Mouse (Mus musculus) T-cell, adult 66 days (primary cell): ENCODE data around the gene Xlr5a. TPM values are rescaled to one million over a fixed set of nuclear protein-coding genes. Genes with fewer than 3 reads are reported as not detected.

ENCODE experiments used
- total RNA-seq, 2 experiments: library from RNA; stranded (reverse); gene quantifications; 3 replicates in 1 of 2; 4 replicates in 1 of 2; pipeline ENCODE4 v1.2.4; 2023

Gene Xlr5a
- not detected for total RNA-seq

GRCm38 (mm10) chrX:73292876-73293275 is at the start of gene Xlr5a, which contains the start of gene Xlr5c:
TSS of gene Xlr5a (minus strand) at chrX:73292976.
TSS of gene Xlr5c (minus strand) at chrX:73292976.

DNA sequence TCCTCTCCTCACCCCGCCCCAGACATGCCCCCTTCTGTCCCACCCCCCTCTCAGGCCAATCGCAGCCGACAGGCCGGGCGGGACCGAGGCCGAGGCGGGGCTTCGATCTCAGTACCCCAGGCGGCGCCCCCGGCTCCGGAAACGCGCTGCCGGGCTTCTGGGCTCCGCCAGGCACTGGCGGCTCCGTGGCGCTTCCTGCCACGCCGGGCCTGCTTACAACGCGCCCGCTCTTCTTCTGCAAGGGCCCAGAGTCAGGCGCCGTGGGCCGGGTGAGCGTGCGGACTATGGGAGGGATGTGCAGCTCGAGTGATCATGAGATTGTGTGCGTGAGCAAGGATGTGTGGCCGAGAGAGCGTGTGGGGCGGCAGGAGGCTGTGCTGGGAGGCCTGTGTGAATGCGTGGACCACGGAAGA is 49.7 kb upstream of the Xlr5a start, which contains the start of gene Zfp275:
Gene Zfp275 (plus strand): TSS at position 139 of the 413 bp plus-strand sequence.

DNA sequence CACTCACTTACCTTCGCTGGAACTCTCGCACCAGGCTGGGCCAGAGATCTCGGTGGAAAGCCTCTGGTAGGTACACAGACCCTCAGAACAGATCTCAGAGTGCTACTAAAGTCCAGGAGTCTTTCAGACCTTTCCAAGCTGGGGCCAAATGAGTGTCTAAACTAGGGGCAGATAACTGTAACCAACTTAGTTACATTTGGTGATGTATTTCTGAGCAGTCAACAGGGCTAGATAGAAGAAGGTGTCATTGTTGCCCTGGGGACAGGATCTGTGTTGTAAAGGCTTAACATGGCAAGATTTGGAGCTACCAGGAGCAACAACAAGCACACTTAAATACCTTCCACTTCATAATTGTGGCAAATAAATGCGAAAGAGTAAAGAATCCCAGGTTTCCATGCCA is 44.0 kb upstream of the Xlr5a start, which contains the start of gene Gm45015:
Gene Gm45015 (minus strand): TSS at position 101 of the 400 bp plus-strand sequence.

GRCm38 (mm10) chrX:73265270-73265669 is 27.5 kb downstream of the Xlr5a start, which contains the start of gene Xlr3c:
TSS of gene Xlr3c (minus strand) at chrX:73265390.

DNA sequence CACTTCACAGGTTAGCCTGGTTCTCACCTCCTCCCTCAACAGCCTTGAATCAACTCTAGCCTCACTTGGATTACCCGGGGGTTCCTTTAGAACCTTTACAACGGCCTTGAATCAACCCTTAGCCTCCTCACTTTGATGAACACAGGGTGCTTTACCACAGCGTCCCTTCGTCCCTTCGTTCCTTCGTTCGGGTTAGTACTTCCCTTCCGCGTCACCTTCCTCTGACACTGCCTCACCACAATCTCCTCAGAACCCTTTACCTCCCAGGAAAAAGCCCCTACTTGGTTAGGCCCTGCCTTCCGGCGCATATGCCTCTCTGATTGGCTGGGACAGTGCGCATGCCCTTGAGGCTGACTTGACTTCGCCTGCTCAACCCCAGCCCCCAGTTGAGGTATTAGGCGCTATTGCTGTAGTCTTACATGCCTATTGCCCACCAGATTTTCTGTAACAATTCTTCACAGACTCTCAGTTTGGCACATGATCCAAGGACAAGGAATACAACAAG is 49.9 kb downstream of the Xlr5a start, which contains the start of gene Xlr4c:
Gene Xlr4c (minus strand): TSS at position 310 of the 505 bp plus-strand sequence.

GRCm38 (mm10) chrX:73227914-73228605 is 64.7 kb downstream of the Xlr5a start, which contains the start of gene F8a:
TSS of gene F8a (plus strand) at chrX:73228291.

DNA sequence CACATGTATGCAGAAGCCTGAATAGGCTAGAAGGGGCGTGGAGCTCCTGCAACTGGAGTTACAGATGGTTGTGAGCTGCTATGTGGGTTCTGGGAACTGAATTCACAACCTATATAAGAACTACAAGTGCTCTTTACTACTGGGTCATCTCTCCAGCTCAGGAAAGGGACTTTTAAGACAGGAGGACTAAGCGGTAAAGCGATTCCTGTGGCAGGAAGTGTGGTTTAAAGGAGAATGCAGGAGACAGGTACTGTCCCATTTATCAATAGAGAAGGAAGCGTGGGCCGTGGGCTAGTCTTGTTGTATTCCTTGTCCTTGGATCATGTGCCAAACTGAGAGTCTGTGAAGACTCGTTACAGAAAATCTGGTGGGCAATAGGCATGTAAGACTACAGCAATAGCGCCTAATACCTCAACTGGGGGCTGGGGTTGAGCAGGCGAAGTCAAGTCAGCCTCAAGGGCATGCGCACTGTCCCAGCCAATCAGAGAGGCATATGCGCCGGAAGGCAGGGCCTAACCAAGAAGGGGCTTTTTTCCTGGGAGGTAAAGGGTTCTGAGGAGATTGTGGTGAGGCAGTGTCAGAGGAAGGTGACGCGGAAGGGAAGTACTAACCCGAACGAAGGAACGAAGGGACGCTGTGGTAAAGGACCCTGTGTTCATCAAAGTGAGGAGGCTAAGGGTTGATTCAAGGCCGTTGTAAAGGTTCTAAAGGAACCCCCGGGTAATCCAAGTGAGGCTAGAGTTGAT is 78.8 kb downstream of the Xlr5a start, which contains the start of gene Xlr4b:
Gene Xlr4b (plus strand): TSS at position 515 of the 746 bp plus-strand sequence.

DNA sequence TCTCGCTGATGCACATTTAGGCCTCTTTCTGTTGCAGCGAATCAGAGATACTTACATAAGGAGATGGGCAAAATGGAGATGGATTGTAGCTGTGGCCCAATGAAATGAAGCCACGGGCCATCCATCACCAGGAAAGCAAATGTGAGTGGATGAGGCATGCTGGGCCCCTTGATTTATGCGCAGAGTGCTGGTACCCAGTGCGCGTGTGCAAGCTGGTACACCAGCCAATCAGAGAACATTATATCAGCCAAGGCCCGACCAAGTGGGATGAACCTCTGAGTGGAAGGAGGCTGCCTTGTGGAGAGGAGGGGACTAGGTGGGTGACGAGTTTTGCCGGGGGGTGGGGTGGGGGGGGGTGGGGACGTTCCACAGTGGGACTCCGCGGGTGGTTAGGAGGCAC is 100.8 kb downstream of the Xlr5a start, which contains the start of gene Xlr3b:
Gene Xlr3b (plus strand): TSS at position 274 of the 400 bp plus-strand sequence.

GRCm38 (mm10) chrX:73176889-73177288 is 115.9 kb downstream of the Xlr5a start, which contains the start of gene Spin2d:
TSS of gene Spin2d (minus strand) at chrX:73176989.

GRCm38 (mm10) chrX:73149350-73149749 is 143.4 kb downstream of the Xlr5a start, which contains the start of gene DXBay18:
TSS of gene DXBay18 (minus strand) at chrX:73149450.

DNA sequence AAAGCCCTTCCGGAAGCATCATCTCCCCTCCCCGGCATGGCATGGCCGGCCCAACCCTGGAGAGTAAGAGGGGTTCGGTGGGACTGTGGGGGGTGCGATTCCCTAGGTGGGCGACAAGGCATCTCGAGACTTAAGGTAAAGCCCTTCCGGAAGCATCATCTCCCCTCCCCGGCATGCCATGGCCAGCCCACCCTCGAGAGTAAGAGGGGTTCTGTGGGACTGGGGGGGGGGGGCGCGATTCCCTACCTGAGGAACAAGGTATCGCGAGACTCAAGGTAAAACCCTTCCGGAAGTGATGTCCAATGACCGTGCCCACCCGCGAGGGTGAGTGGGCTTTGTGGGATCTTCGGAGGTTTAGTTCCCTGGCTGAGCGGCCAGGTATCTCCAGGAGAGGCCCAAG is 144.3 kb downstream of the Xlr5a start, which contains the start of gene Xlr5b:
Gene Xlr5b (plus strand): TSS at position 301 of the 400 bp plus-strand sequence.

DNA sequence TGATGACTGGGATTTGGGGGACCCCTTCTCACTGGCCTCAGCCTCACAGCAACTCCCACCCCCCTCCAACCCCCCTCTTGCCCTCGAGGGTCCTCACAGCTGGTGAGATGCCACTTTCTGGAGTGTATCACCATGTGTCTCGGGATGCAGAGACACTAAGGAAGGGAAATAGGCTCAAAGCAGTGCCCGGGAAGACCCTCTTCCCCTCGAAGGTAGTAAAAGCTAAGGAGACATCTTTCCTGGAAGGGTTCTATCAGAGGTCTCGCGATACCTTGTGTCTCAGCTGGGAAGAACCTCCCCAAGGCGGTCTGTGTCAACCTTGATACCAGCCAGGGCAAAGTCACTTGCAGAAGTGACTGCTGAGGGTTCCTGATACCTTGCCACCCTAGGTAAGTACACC is 176.0 kb downstream of the Xlr5a start, which contains the start of gene Gm14685:
Gene Gm14685 (plus strand): TSS at position 301 of the 400 bp plus-strand sequence.

GRCm38 (mm10) chrX:73096941-73097508 is 195.8 kb downstream of the Xlr5a start, which contains the start of gene Xlr3a:
TSS of gene Xlr3a (minus strand) at chrX:73097095.

GRCm38 (mm10) chrX:73082267-73083055 is 210.3 kb downstream of the Xlr5a start, which contains the start of gene Xlr4a:
TSS of gene Xlr4a (minus strand) at chrX:73082478.

GRCm38 (mm10) chrX:73064415-73064793 is 228.4 kb downstream of the Xlr5a start, which contains the start of gene Pnma3:
TSS of gene Pnma3 (plus strand) at chrX:73064787.

Other genes with a start within 250 kb of the Xlr5a start
- not detected for gene Pnma3, start 228.2 kb downstream of the Xlr5a start, total RNA-seq
- 10 to 100 TPM; 53.0 to 54.4 TPM for gene Xlr4a, start 210.5 kb downstream of the Xlr5a start, total RNA-seq
- gene Xlr3a, start 195.9 kb downstream of the Xlr5a start, total RNA-seq: 1 to 10 TPM in 1 of 2 experiments, not detected in 1; 1.1 TPM
- not detected for gene Gm14685, start 175.9 kb downstream of the Xlr5a start, total RNA-seq
- not detected for gene Xlr5b, start 144.2 kb downstream of the Xlr5a start, total RNA-seq
- gene DXBay18, start 143.5 kb downstream of the Xlr5a start, total RNA-seq: under 1 TPM in 1 of 2 experiments, not detected in 1; 0.74 TPM
- gene Spin2d, start 116.0 kb downstream of the Xlr5a start, total RNA-seq: not detected
- 10 to 100 TPM; 11.0 to 16.1 TPM for gene Xlr3b, start 100.8 kb downstream of the Xlr5a start, total RNA-seq
- gene Xlr4b, start 78.6 kb downstream of the Xlr5a start, total RNA-seq: 100 to 1,000 TPM; 100 to 102 TPM
- 10 to 100 TPM; 16.0 to 17.0 TPM for gene F8a, start 64.7 kb downstream of the Xlr5a start, total RNA-seq
- gene Xlr4c, start 49.8 kb downstream of the Xlr5a start, total RNA-seq: 10 to 100 TPM; 51.9 to 63.0 TPM
- gene Xlr3c, start 27.6 kb downstream of the Xlr5a start, total RNA-seq: not detected
- not detected for gene Xlr5c, start within 50 bp of the Xlr5a start, total RNA-seq
- not detected for gene Gm45015, start 43.9 kb upstream of the Xlr5a start, total RNA-seq
- gene Zfp275, start 49.6 kb upstream of the Xlr5a start, total RNA-seq: 10 to 100 TPM; 37.8 to 41.5 TPM
- not detected for gene Gm18336, start 105.8 kb upstream of the Xlr5a start, total RNA-seq
- gene Zfp92, start 118.1 kb upstream of the Xlr5a start, total RNA-seq: not detected
- not detected for gene Trex2, start 142.4 kb upstream of the Xlr5a start, total RNA-seq
- 10 to 100 TPM; 19.3 to 21.8 TPM for gene Haus7, start 166.1 kb upstream of the Xlr5a start, total RNA-seq
- not detected for gene Bgn, start 190.6 kb upstream of the Xlr5a start, total RNA-seq
- gene Atp2b3, start 210.1 kb upstream of the Xlr5a start, total RNA-seq: not detected